Mouse (Mus musculus) erythroblast, embryonic 14.5 days (primary cell): ENCODE measurements at regions not wholly inside any gene's neighbourhood (a gene's known extent, or its start where the extent isn't known, plus 50 kb on each side); places are given as distances from the start of the nearest gene placed in this dataset.

ENCODE experiments used
- GATA1 ChIP-seq: IDR thresholded peaks from 2 replicates; pipeline ENCODE4 v1.6.1; 2012; ENCODE audit warnings: low read length, inconsistent platforms, mixed read lengths
- TAL1 ChIP-seq: IDR thresholded peaks from 3 replicates; pipeline ENCODE4 v1.6.1; 2012; ENCODE audit warnings: low read length, inconsistent platforms, mixed read lengths

DNA sequence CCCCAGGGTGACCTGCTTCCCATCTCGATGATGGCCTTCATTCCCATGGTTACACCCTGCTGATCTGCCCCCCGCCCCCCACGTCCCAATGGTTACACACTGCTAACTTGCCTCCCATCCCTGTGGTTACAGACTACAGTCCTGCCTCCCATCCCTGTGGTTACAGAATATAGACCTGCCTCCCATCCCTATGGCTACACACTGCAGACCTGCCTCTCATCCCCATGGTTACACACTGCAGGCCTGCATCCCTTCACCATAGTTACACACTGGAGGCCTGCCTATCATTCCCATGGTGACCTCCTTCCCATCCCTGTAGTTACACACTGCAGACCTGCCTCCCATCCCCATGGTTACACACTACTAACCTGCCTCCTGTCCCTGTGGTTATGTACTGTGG lies 78.3 kb upstream of the Trpc7 start:
- no peak for TF ChIP-seq TAL1
- no peak for TF ChIP-seq GATA1
